Mouse (Mus musculus) left cerebral cortex, postnatal 10 days (tissue): ENCODE data around the gene Zfp53. TPM values are rescaled to one million over a fixed set of nuclear protein-coding genes. Genes with fewer than 3 reads are reported as not detected.
A peak's percentile ranks its signal among the peaks of the same experiment; 100 is the strongest.

Source experiments
- DNase-seq, 2 experiments: peaks; one replicate each; pipeline ENCODE4 v3.0.0; 2021 to 2022; ENCODE audit warnings: low spot score in 2 of 2, mixed read lengths in 1 of 2; ENCODE audit errors: extremely low spot score in 1 of 2
- intact Hi-C: fragments of 180-260 bp; cut with DNase I; formaldehyde crosslinking; loops from one replicate; pipeline ENCODE4 v1.15.1; 2025
- total RNA-seq, 2 experiments: library from RNA; stranded (reverse); gene quantifications; 2 replicates each; pipeline ENCODE4 v1.2.3; 2021

The Zfp53 gene
- total RNA-seq, 2 experiments from 2014 or later: 4.9 to 5.4 TPM

GRCm38 (mm10) chr17:21516201-21517129 is 27.7 kb downstream of the Zfp53 start:
- intact Hi-C loops: loop anchor here (2.0 to 10.0 kb wide), 3 partner anchors 16 to 244 kb away; partner anchors contain the start of gene Zfp51

GRCm38 (mm10) chr17:21517130-21517671 is 28.4 kb downstream of the Zfp53 start:
- intact Hi-C loops: loop anchor here (2.0 to 10.0 kb wide), 3 partner anchors 16 to 245 kb away; partner anchors contain the start of gene Zfp51
- no peak for DNase-seq

More at GRCm38 (mm10) chr17:21516201-21517129, 27.7 kb downstream of the Zfp53 start:
- DNase-seq: peak; percentile 31 to 83

- no peak for DNase-seq
- intact Hi-C loops: no loop called here
Observed at GRCm38 (mm10) chr17:21526270-21526669, 37.5 kb downstream of the Zfp53 start.

GRCm38 (mm10) chr17:21530645-21531330 is 42.0 kb downstream of the Zfp53 start:
- intact Hi-C loops: no loop called here
- DNase-seq: no peak

- intact Hi-C loops: loop anchor here (2.0 kb wide), 1 partner anchor 15 kb away; no protein-coding TSS in a partner anchor
- peak; percentile 16 to 39 for DNase-seq
Observed at GRCm38 (mm10) chr17:21531621-21532020, 42.8 kb downstream of the Zfp53 start.

- peak; percentile 69 to 83 for DNase-seq
- intact Hi-C loops: loop anchor here (2.0 kb wide), 1 partner anchor 16 kb away; no protein-coding TSS in a partner anchor
Observed at GRCm38 (mm10) chr17:21532101-21532951, 43.5 kb downstream of the Zfp53 start.

GRCm38 (mm10) chr17:21533961-21534360 is 45.2 kb downstream of the Zfp53 start:
- intact Hi-C loops: loop anchor here (2.0 kb wide), 1 partner anchor 17 kb away; no protein-coding TSS in a partner anchor

GRCm38 (mm10) chr17:21534460-21535095 is 45.8 kb downstream of the Zfp53 start:
- peak; percentile 20 to 84 for DNase-seq
- intact Hi-C loops: no loop called here

More at GRCm38 (mm10) chr17:21533961-21534360, 45.2 kb downstream of the Zfp53 start:
- no peak for DNase-seq

- DNase-seq: peak; percentile 50 to 77
- intact Hi-C loops: no loop called here
Observed at GRCm38 (mm10) chr17:21535096-21536001, 46.6 kb downstream of the Zfp53 start, which contains the start of gene Zfp52. TSS of gene Zfp52 (plus strand) at chr17:21535539.

GRCm38 (mm10) chr17:21536096-21536495 is 47.3 kb downstream of the Zfp53 start:
- intact Hi-C loops: no loop called here
- DNase-seq: no peak

- no peak for DNase-seq
- intact Hi-C loops: no loop called here
Observed at GRCm38 (mm10) chr17:21536676-21537075, 47.9 kb downstream of the Zfp53 start.

- intact Hi-C loops: no loop called here
- DNase-seq: no peak
Observed at GRCm38 (mm10) chr17:21557831-21558230, 69.0 kb downstream of the Zfp53 start.

Other genes starting within 250 kb of the Zfp53 start
- not detected for gene Vmn1r235, start 232.6 kb upstream of the Zfp53 start, total RNA-seq
- gene Vmn1r236, start 206.1 kb upstream of the Zfp53 start, total RNA-seq: not detected
- gene Vmn1r237, start 177.1 kb upstream of the Zfp53 start, total RNA-seq: not detected
- gene Zfp677, start 105.2 kb upstream of the Zfp53 start, total RNA-seq: 1 to 10 TPM; 1.5 to 1.9 TPM
- 1 to 10 TPM; 1.3 to 1.4 TPM for gene Zfp54, start 65.8 kb upstream of the Zfp53 start, total RNA-seq
- 1 to 10 TPM; 3.7 to 4.5 TPM for gene Zfp51, start 38.6 kb upstream of the Zfp53 start, total RNA-seq
- 1 to 10 TPM; 7.1 to 7.2 TPM for gene Zfp52, start 46.5 kb downstream of the Zfp53 start, total RNA-seq
- 10 to 100 TPM; 17.1 to 17.6 TPM for gene Zfp948, start 78.0 kb downstream of the Zfp53 start, total RNA-seq
- 10 to 100 TPM; 11.9 to 13.6 TPM for gene Zfp983, start 161.6 kb downstream of the Zfp53 start, total RNA-seq
- 1 to 10 TPM; 4.9 to 8.5 TPM for gene Gm10226, start 202.9 kb downstream of the Zfp53 start, total RNA-seq
- 1 to 10 TPM; 9.1 to 9.2 TPM for gene Zfp760, start 218.7 kb downstream of the Zfp53 start, total RNA-seq
- 1 to 10 TPM; 5.0 to 6.5 TPM for gene Zfp229, start 241.8 kb downstream of the Zfp53 start, total RNA-seq